ENCODE assay signal across 21 mouse cellular contexts in genomic region chr2:120055923-120056322, GRCm38 (mm10). TPM values are rescaled to one million over a fixed set of nuclear protein-coding genes. Genes with fewer than 3 reads are reported as not detected.
DNase-seq lines count a peak whose midpoint lies in the region; ATAC-seq and TF ChIP-seq lines count a peak whose summit lies in the region.
"Had no signal": no experiment of that assay in that cellular context is flagged by ENCODE, and none has a peak within 500 bp of the region (broad histone marks: within the 10 kb centered on the region; RNA-seq: fewer than 3 reads in every experiment).

No protein-coding gene starts in this region.

- no peak for ATAC-seq in heart, embryonic 14.5 days (ENCODE audit: insufficient number of reproducible peaks, insufficient read depth, low FRiP score, low read depth)
- no peak for ATAC-seq in midbrain, postnatal 0 days (ENCODE audit: low FRiP score)
- ATAC-seq in midbrain, embryonic 11.5 days (ENCODE audit: low FRiP score), result no peak
- no peak for ATAC-seq in neural tube, embryonic 15.5 days (ENCODE audit: low FRiP score)
- ATAC-seq: CD4-positive, CD25-positive, alpha-beta regulatory T cell, adult 4 months; forebrain, embryonic 13.5 days; forebrain, embryonic 16.5 days; hindbrain, postnatal 0 days; inflammation-experienced regulatory T-cells, adult 6 months; intestine, embryonic 16.5 days had no signal

- TF ChIP-seq CTCF in midbrain, postnatal 0 days (IDR thresholded peaks at IDR 0.05), result no peak

- no peak for DNase-seq in heart, adult 18-20 months
- DNase-seq in midbrain, postnatal 0 days (ENCODE audit: low spot score), result peak; percentile 26
- no peak for DNase-seq in midbrain, embryonic 11.5 days (ENCODE audit: low spot score, missing footprints)
- no peak for DNase-seq in limb, embryonic 10.5 days (ENCODE audit: low spot score)
- DNase-seq: adrenal gland, adult 8-10 months; cerebellum, adult 11-12 months; cerebellum, adult 8-10 months; cerebellum, postnatal 14 days; gastrocnemius, postnatal 10 days; gastrocnemius, postnatal 36 days had no signal

- no peak overlapping the region for H3K4me3 ChIP-seq in heart, embryonic 14.5 days (ENCODE audit: control insufficient read depth in 1 of 2, insufficient read depth in 1 of 2, low read depth in 1 of 2, low read length in 2 of 2)
- no peak overlapping the region for H3K4me3 ChIP-seq in midbrain, postnatal 0 days (ENCODE audit: low read depth, low read length)
- no peak overlapping the region for H3K4me3 ChIP-seq in midbrain, embryonic 11.5 days (ENCODE audit: low read depth, low read length)
- H3K4me3 ChIP-seq in limb, embryonic 10.5 days, result no peak overlapping the region
- H3K4me3 ChIP-seq in neural tube, embryonic 15.5 days (replicated peaks), result no peak overlapping the region
- H3K4me3 ChIP-seq: forebrain, embryonic 10.5 days; forebrain, embryonic 13.5 days; heart, embryonic 13.5 days had no signal

- WGBS in heart, embryonic 14.5 days, result 82% methylated on average over 10 of the region's 10 CpGs
- WGBS in midbrain, postnatal 0 days, result 83% methylated on average over 10 of the region's 10 CpGs
- 89% methylated on average over 10 of the region's 10 CpGs for WGBS in midbrain, embryonic 11.5 days
- 92% methylated on average over 10 of the region's 10 CpGs for WGBS in limb, embryonic 10.5 days
- whole genome bisulfite sequencing in neural tube, embryonic 15.5 days, result 89% methylated on average over 10 of the region's 10 CpGs

- 0 out of 2 replicates have a peak overlapping the region, but pooled peaks have one; percentile 1 for H3K9ac ChIP-seq in heart, embryonic 14.5 days (ENCODE audit: low read length)
- H3K9ac ChIP-seq in midbrain, postnatal 0 days (replicated peaks; ENCODE audit: low read length, poor library complexity, severe bottlenecking), result no peak overlapping the region
- no peak overlapping the region for H3K9ac ChIP-seq in midbrain, embryonic 11.5 days (ENCODE audit: low read length)
- H3K9ac ChIP-seq in neural tube, embryonic 15.5 days (replicated peaks), result no peak overlapping the region
- H3K9ac ChIP-seq: forebrain, embryonic 13.5 days; heart, embryonic 13.5 days; hindbrain, embryonic 14.5 days had no signal

- H3K4me1 ChIP-seq in heart, embryonic 14.5 days (ENCODE audit: control insufficient read depth in 2 of 2, insufficient read depth in 2 of 2, low read length in 2 of 2), result peaks cover 15 to 28% of the 10 kb centered on the region in 2 experiments
- no peaks in the 10 kb centered on the region for H3K4me1 ChIP-seq in midbrain, postnatal 0 days (ENCODE audit: insufficient read depth, low read length)
- H3K4me1 ChIP-seq in midbrain, embryonic 11.5 days (ENCODE audit: control insufficient read depth, insufficient read depth, low read length), result no peaks in the 10 kb centered on the region
- 0 out of 2 replicates have a peak, but pooled peaks cover 9% of the 10 kb centered on the region for H3K4me1 ChIP-seq in limb, embryonic 10.5 days
- H3K4me1 ChIP-seq in neural tube, embryonic 15.5 days, result no peaks in the 10 kb centered on the region
- H3K4me1 ChIP-seq: forebrain, embryonic 13.5 days had no signal

- H3K9me3 ChIP-seq in heart, embryonic 14.5 days (ENCODE audit: control insufficient read depth, low read length), result no peaks in the 10 kb centered on the region
- H3K9me3 ChIP-seq in midbrain, postnatal 0 days (ENCODE audit: low read length), result no peaks in the 10 kb centered on the region
- no peaks in the 10 kb centered on the region for H3K9me3 ChIP-seq in midbrain, embryonic 11.5 days (ENCODE audit: control insufficient read depth, low read length)
- H3K9me3 ChIP-seq in limb, embryonic 10.5 days (replicated peaks), result no peaks in the 10 kb centered on the region
- no peaks in the 10 kb centered on the region for H3K9me3 ChIP-seq in neural tube, embryonic 15.5 days (replicated peaks)
- H3K9me3 ChIP-seq: forebrain, embryonic 10.5 days; forebrain, embryonic 13.5 days; heart, embryonic 13.5 days had no signal

- H3K27ac ChIP-seq in heart, embryonic 14.5 days (replicated peaks in 1 of 2; ENCODE audit: control insufficient read depth in 1 of 2, insufficient read depth in 1 of 2, low read depth in 2 of 2, low read length in 2 of 2), result no peak overlapping the region
- no peak overlapping the region for H3K27ac ChIP-seq in midbrain, postnatal 0 days (ENCODE audit: low read depth, low read length)
- H3K27ac ChIP-seq in midbrain, embryonic 11.5 days (ENCODE audit: low read depth, low read length), result no peak overlapping the region
- H3K27ac ChIP-seq in limb, embryonic 10.5 days, result 0 out of 2 replicates have a peak overlapping the region, but pooled peaks have one; percentile 10
- no peak overlapping the region for H3K27ac ChIP-seq in neural tube, embryonic 15.5 days (replicated peaks)
- H3K27ac ChIP-seq: forebrain, embryonic 10.5 days; forebrain, embryonic 13.5 days; hindbrain, embryonic 14.5 days; hindbrain, postnatal 0 days had no signal

- no peak overlapping the region for H3K4me2 ChIP-seq in heart, embryonic 14.5 days (ENCODE audit: low read length)
- H3K4me2 ChIP-seq in midbrain, postnatal 0 days (ENCODE audit: low read depth, low read length, poor library complexity, severe bottlenecking), result no peak overlapping the region
- H3K4me2 ChIP-seq in midbrain, embryonic 11.5 days, result no peak overlapping the region
- no peak overlapping the region for H3K4me2 ChIP-seq in neural tube, embryonic 15.5 days
- H3K4me2 ChIP-seq: forebrain, embryonic 13.5 days; heart, embryonic 13.5 days; hindbrain, embryonic 14.5 days had no signal

- H3K36me3 ChIP-seq in heart, embryonic 14.5 days (ENCODE audit: control insufficient read depth, insufficient read depth, low read length), result no peaks in the 10 kb centered on the region
- no peaks in the 10 kb centered on the region for H3K36me3 ChIP-seq in midbrain, postnatal 0 days (ENCODE audit: insufficient read depth, low read length)
- H3K36me3 ChIP-seq in midbrain, embryonic 11.5 days (ENCODE audit: control insufficient read depth, insufficient read depth, low read length), result no peaks in the 10 kb centered on the region
- no peaks in the 10 kb centered on the region for H3K36me3 ChIP-seq in limb, embryonic 10.5 days
- H3K36me3 ChIP-seq in neural tube, embryonic 15.5 days, result no peaks in the 10 kb centered on the region
- H3K36me3 ChIP-seq: forebrain, embryonic 10.5 days; heart, embryonic 13.5 days had no signal

- no peaks in the 10 kb centered on the region for H3K27me3 ChIP-seq in heart, embryonic 14.5 days (ENCODE audit: control insufficient read depth, insufficient read depth, low read length)
- no peaks in the 10 kb centered on the region for H3K27me3 ChIP-seq in midbrain, postnatal 0 days (ENCODE audit: insufficient read depth, low read length)
- no peaks in the 10 kb centered on the region for H3K27me3 ChIP-seq in midbrain, embryonic 11.5 days (ENCODE audit: control insufficient read depth, insufficient read depth, low read length)
- no peaks in the 10 kb centered on the region for H3K27me3 ChIP-seq in limb, embryonic 10.5 days (ENCODE audit: low read depth, poor library complexity, severe bottlenecking)
- H3K27me3 ChIP-seq in neural tube, embryonic 15.5 days (replicated peaks), result no peaks in the 10 kb centered on the region
- H3K27me3 ChIP-seq: forebrain, embryonic 13.5 days had no signal

RNA-seq across cellular contexts. Expression of gene Pla2g4b, which starts 22.7 kb away (rescaled TPM):
- polyA plus RNA-seq in heart, embryonic 14.5 days (2014; fragmentation: Nextera tagmentation; extraction: Ambion mirVana), result 0.84 and 0.86 TPM in 2 replicates
- 1 to 10 TPM in 1 of 2 experiments, under 1 TPM in 1; 0.72 to 1.7 TPM for total RNA-seq in heart, adult 18-20 months (2021)
- 4.9 and 9.2 TPM in 2 replicates for total RNA-seq in midbrain, postnatal 0 days (2014; rRNA removed)
- 0.20 and 0.34 TPM in 2 replicates for polyA plus RNA-seq in midbrain, postnatal 0 days (2015; fragmentation: Nextera tagmentation; extraction: Ambion mirVana)
- polyA plus RNA-seq in midbrain, embryonic 11.5 days (2014; fragmentation: Nextera tagmentation; extraction: Ambion mirVana), result 1.5 and 2.3 TPM in 2 replicates
- 1.4 and 3.9 TPM in 2 replicates for polyA plus RNA-seq in limb, embryonic 10.5 days (2016; fragmentation: Nextera tagmentation; extraction: Ambion mirVana)
- polyA plus RNA-seq in neural tube, embryonic 15.5 days (2015; fragmentation: Nextera tagmentation; extraction: Ambion mirVana), result 2.4 and 2.8 TPM in 2 replicates

RNA-seq across cellular contexts. Expression of gene Gm28042, which starts 28.6 kb away (rescaled TPM):
- 1.9 and 3.6 TPM in 2 replicates for polyA plus RNA-seq in heart, embryonic 14.5 days (2014; fragmentation: Nextera tagmentation; extraction: Ambion mirVana)
- total RNA-seq in heart, adult 18-20 months (2021), result under 1 TPM; 0.57 to 0.72 TPM
- total RNA-seq in midbrain, postnatal 0 days (2014; rRNA removed), result 3.7 and 6.6 TPM in 2 replicates
- 0.98 and 2.5 TPM in 2 replicates for polyA plus RNA-seq in midbrain, postnatal 0 days (2015; fragmentation: Nextera tagmentation; extraction: Ambion mirVana)
- polyA plus RNA-seq in midbrain, embryonic 11.5 days (2014; fragmentation: Nextera tagmentation; extraction: Ambion mirVana), result 3.6 and 3.9 TPM in 2 replicates
- 3.6 and 4.3 TPM in 2 replicates for polyA plus RNA-seq in limb, embryonic 10.5 days (2016; fragmentation: Nextera tagmentation; extraction: Ambion mirVana)
- 4.4 and 5.1 TPM in 2 replicates for polyA plus RNA-seq in neural tube, embryonic 15.5 days (2015; fragmentation: Nextera tagmentation; extraction: Ambion mirVana)

RNA-seq across cellular contexts. Expression of gene Jmjd7, which starts 28.6 kb away (rescaled TPM):
- 18.1 and 20.7 TPM in 2 replicates for polyA plus RNA-seq in heart, embryonic 14.5 days (2014; fragmentation: Nextera tagmentation; extraction: Ambion mirVana)
- 1 to 10 TPM; 6.1 to 7.9 TPM for total RNA-seq in heart, adult 18-20 months (2021)
- total RNA-seq in midbrain, postnatal 0 days (2014; rRNA removed), result 4.9 and 11.7 TPM in 2 replicates
- 13.6 and 13.7 TPM in 2 replicates for polyA plus RNA-seq in midbrain, postnatal 0 days (2015; fragmentation: Nextera tagmentation; extraction: Ambion mirVana)
- polyA plus RNA-seq in midbrain, embryonic 11.5 days (2014; fragmentation: Nextera tagmentation; extraction: Ambion mirVana), result 18.8 and 19.1 TPM in 2 replicates
- polyA plus RNA-seq in limb, embryonic 10.5 days (2016; fragmentation: Nextera tagmentation; extraction: Ambion mirVana), result 19.8 and 25.1 TPM in 2 replicates
- polyA plus RNA-seq in neural tube, embryonic 15.5 days (2015; fragmentation: Nextera tagmentation; extraction: Ambion mirVana), result 20.3 and 20.7 TPM in 2 replicates
